Mouse (Mus musculus) forebrain, postnatal 0 days (tissue): Measurements from ENCODE around the gene Cpne6. TPM values are rescaled to one million over a fixed set of nuclear protein-coding genes. Genes with fewer than 3 reads are reported as not detected.
A peak's percentile ranks its signal among the peaks of the same experiment; 100 is the strongest.

Source experiments
- ATAC-seq: fragments of 200-750 bp; cut with Nextera tagmentation; 2 replicates; pipeline ENCODE4 v1.8.0; 2017; ENCODE audit warnings: mild to moderate bottlenecking, moderate library complexity
- DNase-seq: peaks from one replicate; pipeline ENCODE4 v3.0.0-alpha.2; 2015
- H3K27ac ChIP-seq: fragments of 300-500 bp; sonication (generic); 2 replicates; pipeline ENCODE4 v1.5.1; 2014; ENCODE audit warnings: low read depth, mild to moderate bottlenecking, antibody characterized with exemption, low read length, moderate library complexity, mixed read lengths
- H3K27me3 ChIP-seq: fragments of 300-500 bp; sonication (generic); 2 replicates; pipeline ENCODE4 v1.6.1; 2014; ENCODE audit warnings: mild to moderate bottlenecking, low read length, mixed read lengths; ENCODE audit not compliant: insufficient read depth
- H3K36me3 ChIP-seq: fragments of 300-500 bp; sonication (generic); 2 replicates; pipeline ENCODE4 v1.6.1; 2014; ENCODE audit warnings: mild to moderate bottlenecking, moderate library complexity; ENCODE audit not compliant: insufficient read depth
- H3K4me1 ChIP-seq: fragments of 300-500 bp; sonication (generic); 2 replicates; pipeline ENCODE4 v1.6.1; 2014; ENCODE audit warnings: antibody characterized with exemption; ENCODE audit not compliant: insufficient read depth
- H3K4me2 ChIP-seq: fragments of 300-500 bp; sonication (generic); 2 replicates; pipeline ENCODE4 v1.6.1; 2014; ENCODE audit warnings: low read depth, mild to moderate bottlenecking, moderate library complexity
- H3K4me3 ChIP-seq: fragments of 300-500 bp; sonication (generic); 2 replicates; pipeline ENCODE4 v1.5.1; 2014; ENCODE audit warnings: low read depth, low read length, mixed read lengths
- H3K9ac ChIP-seq: fragments of 300-500 bp; sonication (generic); 2 replicates; pipeline ENCODE4 v1.6.1; 2014; ENCODE audit warnings: mild to moderate bottlenecking
- H3K9me3 ChIP-seq: fragments of 300-500 bp; sonication (generic); 2 replicates; pipeline ENCODE4 v1.6.1; 2016; ENCODE audit warnings: low read length
- CTCF ChIP-seq: sonication (generic); IDR thresholded peaks from 2 replicates; pipeline ENCODE4 v1.5.1; 2016; ENCODE audit warnings: antibody characterized with exemption, control low read depth, low read depth
- WGBS: fragments of 180-500 bp; shearing (Covaris S2); extraction: QIAGEN DNeasy Blood & Tissue Kit; methylation state at CpG from one replicate; pipeline ENCODE4 v1.1.7; 2014; 5-methylcytosine and 5-hydroxymethylcytosine counted together
- polyA plus RNA-seq: library from polyadenylated mRNA; unstranded; fragments of >200 nt; fragmentation: Nextera tagmentation; extraction: Ambion mirVana; gene quantifications from 2 replicates; pipeline ENCODE4 v1.2.1, GENCODE M21; 2015
- total RNA-seq: library from RNA; depleted of rRNA; stranded (reverse); fragments of >200 nt; gene quantifications from 2 replicates; pipeline ENCODE4 v1.2.3, GENCODE M21; 2014

The Cpne6 gene
- total and polyA plus RNA-seq, 2 experiments from 2014 or later, result 39.6 to 48.7 TPM

DNA sequence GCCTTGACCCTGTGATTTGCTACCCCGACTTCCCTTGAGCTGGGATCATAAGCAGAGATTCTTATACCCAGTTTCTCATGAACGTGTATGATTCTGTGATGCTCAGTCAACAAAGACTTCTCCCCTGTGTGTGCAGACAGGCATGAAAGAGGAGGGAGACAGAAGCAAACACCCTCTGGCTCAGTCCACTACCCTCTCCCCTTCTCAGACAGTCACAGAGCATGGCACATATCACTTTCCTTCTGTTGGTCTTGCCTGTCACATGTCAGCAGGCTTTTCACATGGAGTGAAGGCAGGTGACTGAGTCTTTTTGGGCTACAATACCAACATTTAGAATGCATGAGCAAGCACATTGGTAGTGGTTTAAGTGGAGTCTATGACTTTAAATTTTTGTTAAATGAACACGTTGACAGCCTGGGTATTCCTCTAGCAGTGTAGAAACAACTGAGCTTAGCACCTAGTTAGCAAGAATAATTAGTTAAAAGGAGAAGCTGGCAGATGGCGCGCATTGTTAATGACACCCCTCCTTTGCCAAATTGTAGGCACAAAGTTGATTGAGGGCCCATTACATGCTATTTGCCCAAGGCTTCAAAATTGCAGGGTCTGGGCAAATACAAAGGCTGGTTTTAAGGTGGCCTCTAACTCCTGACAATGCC lies 25.7 kb upstream of the Cpne6 start:
- Histone ChIP-seq H3K9me3 (no peaks in the 10 kb centered on the region), H3K27ac (peak overlapping the region; percentile 57), H3K4me3 (no peak overlapping the region), H3K27me3 (no peaks in the 10 kb centered on the region), H3K4me1 (0 out of 2 replicates have a peak, but pooled peaks cover 4% of the 10 kb centered on the region), H3K9ac (no peak overlapping the region), H3K36me3 (no peaks in the 10 kb centered on the region), H3K4me2 (no peak overlapping the region)
- TF ChIP-seq CTCF, result no peak
- peak; percentile 75 for DNase-seq
- peak; percentile 77 for ATAC-seq
- WGBS, result 27% methylated on average over 5 of the region's 5 CpGs

DNA sequence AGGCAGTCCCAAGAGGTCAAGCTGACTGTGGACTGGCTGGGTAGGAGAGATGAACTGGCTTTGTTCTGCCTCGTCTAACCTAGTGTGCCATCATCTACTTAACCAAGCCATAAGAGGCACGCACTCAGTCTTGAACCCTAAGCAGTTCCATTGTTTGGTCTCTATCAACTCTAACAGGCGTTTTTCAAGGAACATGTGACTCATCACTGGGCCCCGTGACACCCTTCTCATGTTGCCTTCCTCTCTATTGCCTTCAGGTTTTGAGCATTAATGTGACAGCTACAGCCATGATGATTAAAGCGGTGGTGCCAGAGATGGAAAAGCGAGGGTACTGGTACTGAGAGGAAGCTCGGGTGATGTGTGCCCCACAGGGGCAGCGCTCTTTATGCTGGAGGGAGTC lies 23.4 kb upstream of the Cpne6 start:
- Histone ChIP-seq H3K36me3 (no peaks in the 10 kb centered on the region), H3K4me2 (no peak overlapping the region), H3K9ac (no peak overlapping the region), H3K4me3 (no peak overlapping the region), H3K4me1 (0 out of 2 replicates have a peak, but pooled peaks cover 4% of the 10 kb centered on the region), H3K9me3 (no peaks in the 10 kb centered on the region), H3K27me3 (no peaks in the 10 kb centered on the region), H3K27ac (no peak overlapping the region)
- WGBS, result 90% methylated on average over 8 of the region's 8 CpGs
- no peak for TF ChIP-seq CTCF
- ATAC-seq (no peak), DNase-seq (no peak)

DNA sequence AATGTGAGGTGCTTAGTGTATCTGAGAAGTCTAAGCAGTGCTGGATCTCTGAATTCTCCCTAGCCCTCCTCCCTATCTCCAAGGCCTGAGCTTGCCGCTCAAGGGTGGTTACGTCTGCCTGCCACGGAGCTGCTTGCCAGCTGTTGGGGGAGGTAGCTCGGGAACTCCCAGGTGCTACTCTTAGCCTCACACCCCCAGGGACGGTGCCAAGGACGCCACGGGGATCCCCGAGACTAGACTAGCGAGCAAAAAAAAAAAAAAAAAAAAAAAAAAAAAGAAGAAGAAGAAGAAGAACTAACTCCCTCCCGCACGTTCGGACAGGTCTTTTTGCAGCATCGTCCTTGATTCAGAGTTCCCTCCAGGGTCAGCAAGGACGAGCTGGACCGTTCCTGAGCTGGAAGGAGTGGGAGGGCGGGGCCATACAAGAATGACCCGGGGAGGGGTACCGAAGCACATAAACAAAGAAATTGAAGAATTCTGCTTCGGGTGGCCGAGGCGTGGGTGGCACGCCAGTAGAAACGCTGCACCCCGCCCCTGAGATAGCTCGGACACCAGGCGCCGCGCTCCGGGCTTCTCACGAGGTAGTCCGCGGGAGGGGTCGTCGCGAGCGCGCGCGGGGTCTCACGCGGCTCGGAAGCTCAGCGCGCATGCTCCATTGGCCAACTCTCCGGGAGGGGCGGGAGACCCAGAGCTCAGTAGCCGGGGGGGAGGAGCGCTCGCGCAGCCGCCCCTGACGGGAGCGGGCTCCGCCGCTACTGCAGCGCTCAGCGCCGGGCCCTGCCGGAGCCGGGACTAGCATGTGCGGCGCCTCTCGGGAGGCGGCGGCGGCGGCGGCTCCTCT lies 19.7 kb upstream of the Cpne6 start, which contains the start of gene Carmil3:
Gene Carmil3, plus strand, starts transcription at position 291 of the 841 bp plus-strand sequence.
- Histone ChIP-seq H3K4me3 (peak within 1 kb of the TSS; percentile 81), H3K9me3 (no peaks in the 10 kb centered on the region), H3K4me1 (no peaks in the 10 kb centered on the region), H3K4me2 (peak within 1 kb of the TSS; percentile 90), H3K27ac (peak within 1 kb of the TSS; percentile 94), H3K27me3 (no peaks in the 10 kb centered on the region), H3K36me3 (peaks cover 25% of the 10 kb centered on the region), H3K9ac (peak within 1 kb of the TSS; percentile 87)
- TF ChIP-seq CTCF, result peak; percentile 7; the same call in 1 of the 2 replicates
- under 1% methylated on average over 61 of the region's 68 CpGs for WGBS
- ATAC-seq (peak; percentile 96), DNase-seq (peak; percentile 96)

DNA sequence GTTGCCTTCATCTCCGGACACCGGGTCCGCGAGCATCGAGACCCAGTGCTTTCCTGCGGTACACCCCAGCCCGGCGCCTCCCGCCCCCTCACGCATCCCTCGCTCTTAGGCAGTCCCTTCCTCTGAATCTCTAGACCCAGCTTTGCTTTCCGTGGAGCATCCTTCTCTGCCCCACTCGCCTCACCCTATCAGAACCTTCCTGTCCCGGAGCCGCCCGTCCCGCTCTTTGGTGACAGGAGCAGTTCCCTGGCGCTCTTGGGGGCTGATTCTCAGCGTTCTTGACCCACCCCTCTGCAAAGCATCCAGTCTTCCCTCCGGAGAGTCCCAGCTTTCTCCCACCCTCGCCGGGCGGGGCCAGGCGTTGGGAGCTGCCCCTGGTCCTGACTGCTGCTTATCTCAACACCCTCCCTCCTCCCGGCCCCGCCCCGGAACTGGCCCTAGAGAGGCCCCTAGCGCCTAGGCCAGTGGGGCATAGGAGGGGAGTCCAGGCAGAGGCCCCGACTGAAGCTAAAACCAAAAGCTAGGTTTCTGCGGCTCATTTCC lies 18.9 kb upstream of the Cpne6 start:
- 1% methylated on average over 30 of the region's 30 CpGs for WGBS
- Histone ChIP-seq H3K4me3 (peak overlapping the region; percentile 81), H3K9ac (peak overlapping the region; percentile 87), H3K36me3 (peaks cover 27% of the 10 kb centered on the region), H3K4me2 (peak overlapping the region; percentile 90), H3K27ac (peak overlapping the region; percentile 94), H3K27me3 (no peaks in the 10 kb centered on the region), H3K4me1 (no peaks in the 10 kb centered on the region), H3K9me3 (no peaks in the 10 kb centered on the region)
- TF ChIP-seq CTCF, result no peak
- DNase-seq, result no peak
- ATAC-seq, result peak; percentile 74

- Histone ChIP-seq H3K4me2 (peak overlapping the region; percentile 90), H3K9me3 (no peaks in the 10 kb centered on the region), H3K9ac (no peak overlapping the region), H3K4me1 (no peaks in the 10 kb centered on the region), H3K4me3 (no peak overlapping the region), H3K27me3 (no peaks in the 10 kb centered on the region), H3K36me3 (peaks cover 32% of the 10 kb centered on the region), H3K27ac (no peak overlapping the region)
- ATAC-seq, result no peak
- TF ChIP-seq CTCF, result no peak
- WGBS, result 20% methylated on average over 3 of the region's 3 CpGs
- peak; percentile 57 for DNase-seq
Observed at GRCm38 (mm10) chr14:55492103-55492502, 18.1 kb upstream of the Cpne6 start.

- no peak overlapping the region for H3K27ac ChIP-seq
- peaks cover 60% of the 10 kb centered on the region for H3K36me3 ChIP-seq
- no peak for DNase-seq
- no peaks in the 10 kb centered on the region for H3K9me3 ChIP-seq
- no peak overlapping the region for H3K4me2 ChIP-seq
- no peak overlapping the region for H3K9ac ChIP-seq
- TF ChIP-seq CTCF, result no peak
- ATAC-seq, result no peak
- WGBS, result 69% methylated on average over 17 of the region's 20 CpGs
- H3K27me3 ChIP-seq, result no peaks in the 10 kb centered on the region
- H3K4me3 ChIP-seq, result no peak overlapping the region
- H3K4me1 ChIP-seq, result no peaks in the 10 kb centered on the region
Observed at GRCm38 (mm10) chr14:55495509-55496240, 14.6 kb upstream of the Cpne6 start.
